Mouse (Mus musculus) adrenal gland, postnatal 25 days (tissue): ENCODE results near the gene Ak7. TPM values are rescaled to one million over a fixed set of nuclear protein-coding genes. Genes with fewer than 3 reads are reported as not detected.

ENCODE experiments used
- DNase-seq: peaks from one replicate; pipeline ENCODE4 v3.0.0; 2021; ENCODE audit warnings: mixed read lengths
- long read RNA-seq: library from polyadenylated mRNA; stranded (forward); transcript quantifications from one replicate; pipeline ENCODE4 v2.0.0, GENCODE M21; 2021
- total RNA-seq: library from RNA; stranded (reverse); gene quantifications from 2 replicates; pipeline ENCODE4 v1.2.3, GENCODE M21; 2021

The Ak7 gene
- 0.39 and 0.48 TPM in 2 replicates for total RNA-seq
- long read RNA-seq: 0 reads

DNA sequence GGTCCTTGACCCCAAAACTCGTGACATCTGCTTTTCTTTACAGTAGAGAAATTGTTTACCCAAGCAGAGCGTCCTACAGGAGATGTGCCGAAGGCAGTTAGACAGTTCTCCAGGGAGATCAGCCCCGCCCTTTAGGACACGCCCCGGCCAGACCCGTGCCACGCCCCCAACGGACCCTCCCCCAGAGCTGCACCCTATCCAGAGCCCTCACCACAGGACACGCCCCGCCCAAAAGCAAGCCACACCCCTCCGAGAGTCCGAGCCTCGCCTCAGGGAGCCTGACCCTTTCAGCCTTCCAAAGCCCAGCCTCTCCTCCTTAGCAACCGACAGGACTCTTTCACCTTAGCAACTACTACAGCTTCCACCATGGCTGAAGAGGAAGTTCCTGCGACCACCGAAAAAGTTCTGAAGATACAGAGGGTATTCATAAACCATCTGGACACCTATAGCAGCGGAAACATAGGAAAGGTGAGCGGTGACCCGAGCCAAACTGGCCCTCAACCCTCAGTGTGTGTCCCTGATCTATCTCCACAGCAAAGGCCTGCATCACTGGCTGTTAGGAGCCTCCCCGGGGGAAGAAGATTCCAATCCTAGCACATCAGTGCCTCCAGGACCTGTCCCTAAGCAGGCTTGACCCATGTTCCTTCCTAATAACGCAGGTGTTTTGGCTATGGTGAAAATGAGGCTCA, at the start of gene Ak7:
TSS of gene Ak7 (plus strand) at position 178 of the 689 bp plus-strand sequence.
- DNase-seq: peak; percentile 74

DNA sequence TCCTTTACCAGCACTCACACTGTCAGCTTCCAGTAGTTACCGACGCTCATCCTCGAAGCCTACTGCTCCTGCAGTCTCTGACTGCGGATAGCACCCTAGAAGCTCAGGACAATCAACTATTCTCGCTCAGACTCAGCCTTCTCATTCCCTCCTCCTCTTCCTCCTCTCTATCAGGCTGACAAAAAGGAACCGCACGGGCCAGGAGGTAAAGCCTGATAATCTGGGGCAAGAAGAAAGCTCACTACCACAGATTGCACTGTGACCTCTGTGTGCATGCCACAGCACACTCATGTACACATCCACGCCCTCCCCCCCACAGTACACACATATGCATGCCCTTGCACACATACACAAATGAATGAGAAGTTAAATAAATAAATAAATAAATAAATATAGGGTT, 29.5 kb upstream of the Ak7 start:
- DNase-seq: no peak

DNA sequence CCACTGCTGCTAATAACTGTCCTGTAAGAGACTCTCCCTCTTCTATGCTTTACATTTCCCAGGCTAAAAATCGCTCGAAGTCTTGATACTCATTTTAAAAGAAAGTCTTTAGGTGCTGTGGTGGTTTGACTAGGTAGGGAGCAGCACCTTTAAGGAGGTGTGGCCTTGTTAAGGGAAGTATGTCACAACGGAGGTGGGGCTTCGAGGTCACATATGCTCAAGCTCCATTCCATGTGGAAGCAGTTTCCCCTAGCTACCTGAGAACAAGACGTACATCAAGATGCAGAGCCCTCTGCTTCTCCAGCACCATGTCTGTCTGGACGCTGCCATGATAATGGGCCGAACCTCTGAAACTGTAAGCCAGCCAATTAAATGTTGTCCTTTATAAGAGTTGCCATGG, 27.6 kb upstream of the Ak7 start:
- no peak for DNase-seq

DNA sequence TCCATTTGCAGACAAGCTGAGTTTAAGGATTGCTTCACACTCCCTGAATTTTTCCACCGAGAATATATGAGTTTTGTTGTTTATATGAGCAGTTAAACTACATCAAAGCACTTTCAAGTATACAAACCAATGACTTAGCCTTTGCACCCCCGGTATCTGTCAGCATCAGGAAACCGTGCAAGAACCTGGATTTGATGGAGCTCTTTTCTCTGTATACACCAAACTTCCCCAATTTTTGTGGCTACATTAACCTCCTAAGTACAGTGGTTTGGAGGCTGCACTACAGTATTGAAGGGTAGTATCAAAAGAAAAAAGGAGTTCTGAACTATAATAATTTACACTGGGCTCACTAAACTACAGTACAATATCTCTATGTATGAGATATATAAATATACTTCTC, 27.0 kb upstream of the Ak7 start:
- DNase-seq: no peak

DNA sequence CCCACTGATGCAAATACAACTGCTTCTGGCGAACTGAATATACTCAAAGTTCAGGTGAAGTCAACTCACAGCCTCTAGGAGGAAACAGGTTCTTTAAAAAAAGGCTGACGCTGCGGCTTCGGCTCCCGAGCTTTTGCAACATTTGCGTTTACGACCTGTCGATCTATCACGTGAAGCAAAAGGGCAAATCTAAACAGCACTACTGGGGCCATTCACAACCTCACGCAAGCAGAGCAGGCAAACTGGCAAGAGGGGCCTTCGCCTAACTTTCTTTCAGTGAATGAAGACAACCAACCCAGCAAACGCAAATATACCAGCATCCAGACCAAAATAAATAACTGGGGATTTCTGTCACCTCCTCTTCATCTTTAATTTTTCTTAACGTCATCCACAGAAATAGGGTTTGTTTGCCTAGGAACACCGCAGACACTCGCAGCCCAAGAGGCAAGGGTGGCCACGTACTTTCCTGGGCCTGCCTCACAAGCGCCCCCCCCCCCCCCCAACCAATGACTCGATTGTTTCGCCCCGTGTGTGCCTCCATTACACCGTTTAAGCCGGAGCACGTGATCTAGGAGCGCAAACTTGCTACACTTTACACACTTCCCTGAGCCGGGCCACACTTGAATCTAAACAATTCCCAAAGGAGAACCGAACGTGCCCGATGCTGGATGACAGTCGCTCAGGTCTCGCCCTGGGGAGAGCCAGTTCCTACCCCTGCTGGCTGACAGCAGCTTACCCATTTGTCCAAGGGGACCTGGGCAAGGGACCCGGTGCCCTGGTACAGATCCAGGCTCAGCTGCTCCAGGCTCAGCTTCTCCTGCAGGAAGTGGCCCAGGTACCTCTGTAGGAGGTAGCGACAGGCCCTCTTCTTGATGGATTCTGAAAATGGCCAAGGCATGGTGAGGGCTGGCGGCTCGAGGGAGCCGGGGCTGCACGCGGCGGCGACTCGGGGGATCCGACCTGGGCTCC, 21.6 kb upstream of the Ak7 start, which contains the start of gene Gskip:
TSS of gene Gskip (plus strand) at position 897 of the 969 bp plus-strand sequence.
- peak; percentile 32 for DNase-seq

DNA sequence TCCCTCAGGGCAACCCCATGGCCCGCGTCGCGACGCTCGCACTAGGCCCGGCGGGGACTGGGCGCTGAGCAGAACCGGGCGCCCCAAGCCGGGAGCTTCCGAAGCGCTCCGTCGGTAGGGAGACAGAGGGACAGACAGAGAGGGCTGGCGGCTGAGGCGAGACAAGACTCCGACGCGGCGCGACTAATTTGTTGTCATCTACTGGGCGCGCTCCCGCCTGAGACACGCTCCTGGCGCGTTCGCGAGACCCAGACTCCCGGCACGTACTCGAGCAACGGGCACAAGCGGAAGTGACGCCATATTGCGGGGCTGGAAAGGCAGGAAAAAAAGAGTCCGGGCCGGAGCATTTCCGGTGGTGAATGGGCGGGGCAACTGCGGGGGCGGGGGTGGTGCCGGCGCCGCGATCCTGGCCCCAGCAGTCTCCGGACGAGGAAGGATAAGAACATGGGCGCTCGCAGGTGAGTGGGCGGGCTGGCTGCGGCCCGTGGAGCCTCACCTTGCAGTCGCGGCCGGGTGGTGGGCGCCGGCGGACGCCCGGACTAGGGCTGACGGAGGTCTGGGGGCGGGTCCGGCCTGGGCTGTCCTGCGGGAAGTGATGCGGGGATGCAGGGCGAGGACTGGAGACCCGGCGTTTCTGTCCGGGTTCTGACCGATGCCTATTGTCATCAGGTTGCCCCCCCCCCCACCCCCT, 20.6 kb upstream of the Ak7 start, which contains the start of gene Atg2b:
TSS of gene Atg2b (minus strand) at position 211 of the 691 bp plus-strand sequence.
- DNase-seq: peak; percentile 96

DNA sequence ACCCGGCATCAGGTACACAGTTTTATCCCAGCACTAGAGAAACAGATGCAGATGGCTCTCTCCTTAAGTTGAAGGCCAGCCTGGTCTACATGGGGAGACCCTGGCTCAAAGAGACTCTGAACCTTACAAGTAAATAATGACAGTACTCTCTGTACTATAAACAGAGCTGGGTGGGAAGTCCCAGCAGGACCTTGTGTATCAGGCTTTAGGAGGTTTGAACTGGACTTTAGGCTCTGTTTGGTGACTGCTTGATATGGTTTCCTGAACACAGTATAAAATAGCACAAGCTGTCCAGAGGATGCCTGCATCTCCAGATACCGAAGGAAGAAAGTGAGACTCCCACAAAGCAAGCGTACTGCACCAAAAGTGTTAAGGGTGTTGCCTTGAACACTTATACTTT, 19.0 kb upstream of the Ak7 start:
- no peak for DNase-seq

DNA sequence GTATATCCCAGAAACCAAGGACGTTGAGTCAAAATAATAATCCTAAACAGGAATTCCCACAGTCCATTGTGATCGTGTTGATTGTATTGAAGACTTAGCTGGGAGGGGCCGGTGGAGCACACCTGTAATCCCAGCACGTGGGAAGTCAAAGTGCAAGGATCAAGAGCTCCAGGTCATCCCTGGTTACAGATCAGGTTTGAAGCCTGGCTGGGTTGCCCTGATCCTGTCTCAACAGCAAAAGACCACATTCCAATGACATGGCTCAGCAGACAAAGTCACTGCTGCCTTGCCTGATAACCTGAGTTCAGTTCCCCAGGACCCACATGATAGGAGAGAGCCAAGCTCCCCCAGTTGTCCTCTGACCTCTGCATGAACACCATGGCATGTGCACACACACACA, 18.4 kb upstream of the Ak7 start:
- no peak for DNase-seq

DNA sequence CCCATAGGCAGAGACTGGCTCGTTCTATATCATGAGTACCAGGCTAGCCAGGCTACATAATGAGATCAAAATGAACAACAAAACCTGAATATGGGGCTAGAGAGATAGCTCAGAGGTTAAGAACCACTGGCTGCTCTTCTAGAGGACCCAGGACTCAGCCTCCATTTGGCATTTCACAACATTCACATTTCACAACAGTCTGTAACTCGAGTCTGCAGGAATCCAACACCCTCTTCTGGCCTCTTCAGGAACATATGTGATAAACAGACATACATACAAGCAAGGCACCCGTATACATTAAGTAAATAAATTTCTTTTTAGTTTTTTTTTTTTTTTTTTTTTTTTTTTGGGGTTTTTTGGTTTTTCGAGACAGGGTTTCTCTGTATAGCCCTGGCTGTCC, 17.2 kb upstream of the Ak7 start:
- DNase-seq: no peak

DNA sequence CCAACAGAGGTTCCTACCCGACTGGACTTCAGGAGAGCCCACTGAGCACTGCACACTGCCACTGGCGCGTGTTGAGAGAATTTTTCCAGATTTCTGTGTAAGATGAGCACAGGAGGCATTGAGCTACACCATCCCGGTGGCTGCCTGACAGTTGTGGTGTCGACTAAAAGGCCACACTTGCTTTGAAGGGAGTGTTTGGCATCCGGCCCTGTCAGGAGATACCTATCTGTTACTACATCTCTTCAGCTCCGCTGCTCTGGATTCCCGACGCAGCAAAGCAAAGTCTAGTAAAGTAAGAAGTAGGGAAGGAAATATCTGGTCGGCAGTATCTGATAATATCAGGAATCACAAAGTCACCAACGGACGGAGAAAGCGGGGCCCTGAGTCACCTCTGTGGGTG, 16.3 kb upstream of the Ak7 start:
- DNase-seq: no peak

DNA sequence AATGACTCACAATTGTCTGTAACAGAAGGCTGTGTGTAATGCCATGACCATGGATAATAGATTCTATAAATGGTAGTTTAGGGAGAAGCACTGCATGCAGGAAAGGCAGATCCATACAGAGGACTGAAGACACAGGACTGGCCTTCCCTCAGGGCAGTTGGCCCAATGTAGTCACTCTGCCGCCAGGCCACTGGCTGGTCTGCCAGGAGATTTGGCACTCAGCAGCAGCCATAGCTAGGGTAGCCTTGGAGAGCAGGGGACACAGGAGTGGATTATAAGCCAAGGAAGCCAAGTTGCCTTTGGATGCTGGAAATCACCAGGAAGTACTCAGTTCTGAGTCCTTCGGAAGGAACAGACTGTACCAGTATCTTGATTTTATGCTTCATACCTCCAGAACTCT, 11.8 kb upstream of the Ak7 start:
- DNase-seq: peak; percentile 21

DNA sequence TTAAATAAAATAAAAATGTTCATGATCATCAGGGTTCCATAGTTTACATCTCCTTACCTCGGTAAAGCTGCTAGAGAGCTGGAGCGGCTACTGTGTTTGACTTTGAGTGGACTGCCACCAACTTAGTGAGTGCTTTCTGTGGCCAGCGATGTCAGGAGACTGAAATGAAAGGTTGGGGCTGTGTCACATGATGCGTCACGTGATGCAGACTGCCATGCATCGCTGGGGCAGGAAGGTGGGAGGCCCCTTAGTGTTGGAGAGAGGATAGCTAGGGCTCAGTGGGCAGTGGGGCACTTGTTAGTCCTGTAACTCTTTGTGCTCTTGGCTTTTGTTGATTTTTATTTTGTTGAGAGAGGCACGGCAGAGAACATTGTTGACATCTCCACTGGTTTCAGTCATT, 9.9 kb upstream of the Ak7 start:
- DNase-seq: no peak

DNA sequence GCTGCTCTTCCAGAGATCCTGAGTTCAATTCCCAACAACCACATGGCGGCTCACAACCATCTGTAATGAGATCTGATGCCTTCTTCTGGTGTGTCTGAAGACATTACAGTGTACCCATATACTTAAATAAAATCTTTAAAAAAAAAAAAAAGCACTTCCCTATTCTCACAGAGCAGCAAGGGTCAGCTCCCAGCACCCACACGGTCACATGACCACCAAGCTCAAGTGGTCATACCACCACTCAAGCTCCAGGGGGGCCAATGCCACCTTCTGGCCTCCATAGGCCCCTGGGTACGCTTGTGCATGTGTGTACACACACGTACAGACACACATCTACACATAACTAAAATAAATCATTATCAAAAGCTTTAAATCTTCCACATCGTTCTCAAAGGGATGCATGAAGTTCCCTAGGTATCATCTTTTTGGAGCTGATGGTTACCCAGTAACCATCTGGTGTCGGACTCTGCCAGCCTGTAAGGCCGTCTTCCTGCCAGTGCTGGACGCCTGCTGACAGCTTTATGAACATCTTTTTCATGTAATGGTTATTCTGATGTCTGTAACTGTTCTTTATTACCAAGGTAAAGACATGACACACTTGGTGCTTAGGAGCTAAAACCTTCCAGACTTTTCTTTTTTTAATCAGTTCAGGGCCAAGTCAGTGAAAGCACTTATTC, 8.5 kb upstream of the Ak7 start:
- DNase-seq: no peak

DNA sequence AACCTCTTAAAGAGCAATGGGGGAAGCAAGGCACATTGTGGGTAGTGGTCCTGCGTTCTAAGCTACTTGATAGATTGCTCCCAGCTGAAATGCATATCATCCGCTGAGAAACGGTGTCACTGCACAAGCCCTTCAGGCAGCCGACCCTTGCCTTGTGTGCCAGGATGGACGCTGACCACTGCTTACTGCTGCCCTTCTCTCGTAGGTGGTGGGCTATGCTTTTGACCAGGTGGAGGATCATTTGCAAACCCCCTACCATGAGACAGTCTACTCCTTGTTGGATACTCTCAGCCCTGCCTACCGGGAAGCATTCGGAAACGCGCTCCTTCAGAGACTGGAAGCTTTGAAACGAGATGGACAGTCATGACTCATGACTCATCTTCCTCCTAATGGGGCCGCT, 5.3 kb upstream of the Ak7 start:
- DNase-seq: no peak

DNA sequence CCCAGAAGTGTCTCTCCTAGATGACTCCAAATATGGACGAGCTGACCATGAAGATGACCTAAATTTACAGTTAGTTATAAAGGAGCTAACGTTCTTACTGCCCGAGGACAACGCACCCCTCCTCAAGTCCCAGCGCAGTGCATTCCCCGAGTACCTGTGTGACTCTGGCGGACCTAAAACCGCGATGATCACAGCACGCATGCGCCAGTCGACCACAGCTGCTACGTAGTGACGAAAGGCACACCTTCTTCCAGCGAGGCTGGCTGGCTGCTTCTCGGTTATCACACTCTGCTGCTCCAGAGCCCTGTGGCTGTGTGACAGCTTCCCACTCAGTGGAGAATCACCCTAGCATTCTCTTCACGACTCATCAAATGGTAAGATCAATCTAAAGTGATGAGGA, 12.8 kb downstream of the Ak7 start:
- peak; percentile 50 for DNase-seq

DNA sequence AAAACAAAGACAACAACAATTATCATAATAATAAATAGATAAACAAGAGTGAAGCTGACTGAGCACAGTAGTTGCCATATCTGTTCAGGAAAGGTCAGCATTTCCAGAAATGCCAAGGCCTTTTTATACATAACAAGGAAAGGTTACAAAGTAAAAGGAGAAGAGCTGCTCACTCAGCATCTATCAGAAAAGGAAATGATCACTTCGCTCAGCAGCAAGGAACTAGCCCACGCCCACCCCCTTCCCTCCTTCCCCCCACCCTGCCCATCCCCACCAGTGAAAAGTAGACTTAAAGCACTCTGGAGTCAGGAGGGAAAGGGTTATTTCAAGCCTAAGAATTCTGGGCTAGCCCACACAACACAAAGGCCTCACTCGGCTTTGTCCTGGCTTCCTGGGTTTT, 14.4 kb downstream of the Ak7 start:
- no peak for DNase-seq

DNA sequence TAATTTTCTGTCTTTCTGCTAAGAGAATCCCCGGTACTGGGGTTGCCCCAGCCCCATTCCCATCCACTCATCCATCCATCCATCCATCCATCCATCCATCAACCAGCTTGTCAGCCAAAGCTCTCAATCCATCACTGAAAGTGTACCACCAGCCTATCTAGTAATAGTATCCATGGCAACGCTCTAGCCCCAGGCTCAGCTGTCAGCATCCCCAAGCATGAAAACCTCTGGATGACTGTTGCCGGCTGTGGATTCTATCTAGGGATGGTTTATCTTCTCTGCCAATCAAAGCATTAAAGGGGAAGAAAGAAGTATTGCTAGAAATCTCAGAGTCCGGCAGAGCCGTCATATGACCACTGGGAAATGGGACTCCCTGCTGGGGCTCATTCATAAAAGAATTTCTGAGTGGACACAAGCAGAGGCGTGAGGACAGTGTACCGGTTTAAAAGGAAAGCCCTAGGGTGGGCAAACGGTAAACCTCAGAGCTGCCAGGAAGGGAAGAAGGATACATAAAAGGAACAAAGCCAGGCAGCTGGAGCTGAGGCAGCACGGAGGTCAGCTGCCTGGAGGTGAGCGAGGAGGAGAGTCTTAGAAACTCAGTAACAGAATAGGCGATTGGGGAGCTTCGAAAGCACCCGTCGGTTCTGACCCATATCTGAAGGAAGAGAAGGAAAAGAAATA, 15.8 kb downstream of the Ak7 start:
- DNase-seq: no peak

DNA sequence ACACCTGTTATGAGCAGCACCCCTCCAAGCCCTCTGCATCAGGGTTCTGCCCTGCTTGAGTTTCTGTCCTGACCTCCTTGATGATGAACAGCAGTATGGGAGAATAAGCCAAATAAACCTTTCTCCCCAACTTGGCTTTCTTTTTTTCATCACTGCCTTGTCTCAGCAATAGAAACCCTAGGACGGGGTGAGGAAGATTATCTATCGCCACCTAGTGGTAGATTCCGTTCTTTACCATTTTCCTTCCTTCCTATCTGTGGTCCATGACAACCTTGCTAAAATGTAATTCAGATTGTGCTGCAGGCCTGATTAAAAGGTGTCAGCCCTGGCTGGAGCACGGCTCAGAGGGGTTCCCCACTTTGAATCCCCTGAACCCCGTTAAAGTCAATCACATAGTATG, 16.9 kb downstream of the Ak7 start:
- DNase-seq: no peak

DNA sequence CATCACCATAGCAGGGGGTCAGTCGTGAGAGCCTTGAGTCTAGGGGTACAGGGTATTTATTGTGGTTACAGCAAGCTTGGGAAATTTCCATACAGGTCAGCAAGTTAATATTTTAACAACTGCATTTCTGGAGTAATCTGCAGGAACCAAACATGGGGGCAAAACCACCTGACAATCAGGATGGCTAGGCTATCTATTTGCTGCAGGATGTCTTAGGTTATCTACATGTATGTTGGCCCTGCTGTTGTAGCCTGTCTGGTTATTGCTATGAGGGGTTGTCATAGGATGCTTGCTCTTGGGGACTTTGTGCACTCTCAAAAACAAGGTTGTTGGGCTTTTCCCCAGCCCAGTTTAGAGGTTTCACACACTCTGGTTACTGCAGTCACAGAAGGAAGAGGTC, 18.8 kb downstream of the Ak7 start:
- no peak for DNase-seq

DNA sequence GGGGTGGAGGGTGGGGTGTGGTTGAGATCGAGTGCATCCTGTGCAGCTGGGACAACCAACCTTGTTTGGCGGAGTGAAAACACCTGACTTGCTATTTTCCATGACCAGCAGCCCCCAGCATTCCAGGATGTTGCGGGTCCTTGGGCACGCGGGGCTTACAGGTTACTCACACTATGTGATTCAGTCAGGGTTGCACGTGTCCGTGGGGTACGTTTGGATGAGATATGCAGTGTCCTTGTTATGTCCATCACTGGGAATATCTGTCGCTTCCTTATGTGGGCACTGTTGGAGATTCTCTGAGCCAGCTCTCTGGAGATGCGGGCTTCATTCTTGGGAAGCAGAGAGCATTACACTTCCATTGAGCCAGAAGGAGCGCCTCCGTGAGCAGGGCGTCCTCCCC, 20.0 kb downstream of the Ak7 start:
- DNase-seq: peak; percentile 15

DNA sequence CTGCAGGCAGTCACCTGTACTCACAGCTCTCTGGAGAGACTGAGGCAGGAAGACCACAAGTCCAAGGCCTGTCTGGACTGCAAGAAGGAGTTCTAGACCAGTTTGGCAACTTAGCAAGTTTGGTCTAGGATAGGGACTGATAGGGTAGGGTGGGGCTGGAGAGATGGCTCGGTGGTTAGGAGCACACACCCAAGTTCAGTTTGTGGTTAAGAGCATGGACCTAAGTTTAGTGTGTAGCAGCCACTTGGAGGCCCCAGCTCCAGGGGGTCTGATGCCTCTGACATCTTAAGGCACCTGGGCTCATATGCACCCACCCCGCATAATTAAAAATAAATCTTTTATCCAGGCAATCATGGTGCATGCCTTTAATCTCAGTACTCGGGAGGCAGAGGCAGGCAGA, 21.5 kb downstream of the Ak7 start:
- DNase-seq: no peak

DNA sequence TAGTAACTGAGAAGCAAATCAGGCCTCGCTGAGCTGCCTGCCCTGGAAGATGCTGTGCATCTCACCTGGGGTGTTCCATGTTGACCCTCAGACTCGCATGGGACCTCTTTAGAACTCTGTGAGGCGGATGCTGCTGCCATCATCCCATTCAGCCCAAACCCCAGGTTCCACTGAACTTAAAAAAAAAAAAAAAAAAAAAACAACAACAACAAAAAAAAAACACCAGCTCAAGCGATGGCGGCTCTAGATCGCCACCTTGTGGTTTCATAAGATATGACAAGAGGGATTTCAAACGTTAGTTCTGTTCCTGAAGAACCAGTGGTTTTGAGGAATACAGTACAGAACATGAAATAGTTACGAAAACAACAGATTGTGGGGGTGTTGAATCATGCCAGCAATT, 22.2 kb downstream of the Ak7 start:
- no peak for DNase-seq
